Mouse (Mus musculus): Measurements from ENCODE around the gene Tssk6. TPM values are rescaled to one million over a fixed set of nuclear protein-coding genes. Genes with fewer than 3 reads are reported as not detected.

Gene Tssk6
- total and polyA plus RNA-seq, 2 experiments from 2014 or later, result 0.95 to 4.1 TPM

- Histone ChIP-seq H3K4me3 (ENCODE audit: low read depth, low read length) (no peak overlapping the region), H3K9ac (no peak overlapping the region), H3K36me3 (ENCODE audit: insufficient read depth) (peaks cover 18% of the 10 kb centered on the region), H3K27ac (ENCODE audit: low read depth, low read length) (no peak overlapping the region), H3K27me3 (ENCODE audit: insufficient read depth, low read length) (peaks cover 9% of the 10 kb centered on the region), H3K4me1 (ENCODE audit: insufficient read depth) (no peaks in the 10 kb centered on the region), H3K9me3 (ENCODE audit: low read length) (no peaks in the 10 kb centered on the region), H3K4me2 (ENCODE audit: low read depth) (no peak overlapping the region)
- 24% methylated on average over 17 of the region's 17 CpGs for WGBS
- ATAC-seq (peak; percentile 45), DNase-seq (peak; percentile 67)
- TF ChIP-seq CTCF (IDR thresholded peaks at IDR 0.05; ENCODE audit: low read depth), result peak; percentile 65
Observed at GRCm38 (mm10) chr8:69893863-69894262, 8.1 kb upstream of the Tssk6 start.

- ATAC-seq, result no peak
- no peaks in the 10 kb centered on the region for H3K27me3 ChIP-seq (ENCODE audit: insufficient read depth, low read length)
- no peaks in the 10 kb centered on the region for H3K9me3 ChIP-seq (ENCODE audit: low read length)
- H3K9ac ChIP-seq, result no peak overlapping the region
- no peak overlapping the region for H3K4me3 ChIP-seq (ENCODE audit: low read depth, low read length)
- WGBS, result 54% methylated on average over 6 of the region's 6 CpGs
- TF ChIP-seq CTCF (IDR thresholded peaks at IDR 0.05; ENCODE audit: low read depth), result no peak
- no peak for DNase-seq
- H3K4me1 ChIP-seq (ENCODE audit: insufficient read depth), result 0 out of 2 replicates have a peak, but pooled peaks cover 2% of the 10 kb centered on the region
- no peak overlapping the region for H3K27ac ChIP-seq (ENCODE audit: low read depth, low read length)
- H3K4me2 ChIP-seq (ENCODE audit: low read depth), result no peak overlapping the region
- H3K36me3 ChIP-seq (ENCODE audit: insufficient read depth), result peaks cover 18% of the 10 kb centered on the region
Observed at GRCm38 (mm10) chr8:69894836-69895332, 7.1 kb upstream of the Tssk6 start.

GRCm38 (mm10) chr8:69895772-69896451 lies 6.1 kb upstream of the Tssk6 start:
- 0 out of 2 replicates have a peak, but pooled peaks cover 8% of the 10 kb centered on the region for H3K4me1 ChIP-seq (ENCODE audit: insufficient read depth)
- TF ChIP-seq CTCF (IDR thresholded peaks at IDR 0.05; ENCODE audit: low read depth), result no peak
- 83% methylated on average over 4 of the region's 4 CpGs for WGBS
- no peak overlapping the region for H3K27ac ChIP-seq (ENCODE audit: low read depth, low read length)
- H3K36me3 ChIP-seq (ENCODE audit: insufficient read depth), result peaks cover 18% of the 10 kb centered on the region
- no peak overlapping the region for H3K9ac ChIP-seq
- ATAC-seq, result no peak
- DNase-seq, result no peak
- no peak overlapping the region for H3K4me2 ChIP-seq (ENCODE audit: low read depth)
- H3K4me3 ChIP-seq (ENCODE audit: low read depth, low read length), result no peak overlapping the region
- no peaks in the 10 kb centered on the region for H3K27me3 ChIP-seq (ENCODE audit: insufficient read depth, low read length)
- no peaks in the 10 kb centered on the region for H3K9me3 ChIP-seq (ENCODE audit: low read length)

DNA sequence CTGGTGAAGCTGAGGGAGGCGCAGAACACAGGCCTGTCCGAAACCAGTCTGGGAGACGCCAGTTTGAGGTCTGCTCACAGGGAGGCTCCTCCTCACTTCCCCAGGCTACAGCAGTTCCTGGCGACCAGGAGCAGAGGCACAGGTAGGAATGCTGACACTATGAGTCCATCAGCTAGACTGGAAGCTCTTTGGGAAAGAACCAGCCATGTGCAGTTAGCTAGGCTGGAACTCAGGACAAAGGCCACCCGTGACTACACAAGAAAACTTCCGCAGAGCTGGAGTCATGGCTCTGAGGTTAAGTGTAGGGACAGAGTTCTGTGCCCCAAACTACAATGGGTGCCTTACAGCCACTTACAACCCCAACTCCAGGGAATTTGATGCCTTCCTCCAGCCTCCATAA lies 4.1 kb upstream of the Tssk6 start:
- no peak for DNase-seq
- Histone ChIP-seq H3K4me1 (ENCODE audit: insufficient read depth) (peaks cover 12% of the 10 kb centered on the region; the same call in 1 of the 2 replicates), H3K27me3 (ENCODE audit: insufficient read depth, low read length) (no peaks in the 10 kb centered on the region), H3K9me3 (ENCODE audit: low read length) (no peaks in the 10 kb centered on the region), H3K36me3 (ENCODE audit: insufficient read depth) (peaks cover 12% of the 10 kb centered on the region), H3K4me3 (ENCODE audit: low read depth, low read length) (no peak overlapping the region), H3K4me2 (ENCODE audit: low read depth) (no peak overlapping the region), H3K9ac (no peak overlapping the region), H3K27ac (ENCODE audit: low read depth, low read length) (no peak overlapping the region)
- ATAC-seq, result no peak
- 82% methylated on average over 6 of the region's 6 CpGs for WGBS
- TF ChIP-seq CTCF (IDR thresholded peaks at IDR 0.05; ENCODE audit: low read depth), result no peak

DNA sequence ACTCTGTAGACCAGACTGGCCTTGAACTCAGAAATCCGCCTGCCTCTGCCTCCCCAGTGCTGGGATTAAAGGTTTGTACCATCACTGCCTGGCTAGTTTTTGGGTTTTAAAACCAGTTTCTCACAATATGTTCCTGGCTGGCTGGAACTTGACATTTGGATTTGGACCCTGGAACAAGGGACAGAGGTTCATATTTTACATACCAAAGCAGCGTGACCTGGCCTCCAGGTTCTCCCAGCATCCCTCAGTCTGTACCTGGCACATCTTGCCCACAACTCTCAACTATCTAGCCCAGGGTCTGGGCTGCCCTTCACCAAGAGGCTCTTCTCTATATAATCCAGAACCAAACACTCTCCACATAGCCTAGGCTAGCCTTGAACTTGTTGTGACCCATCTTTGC lies 2.1 kb upstream of the Tssk6 start:
- no peak overlapping the region for H3K4me2 ChIP-seq (ENCODE audit: low read depth)
- H3K36me3 ChIP-seq (ENCODE audit: insufficient read depth), result 0 out of 2 replicates have a peak, but pooled peaks cover 3% of the 10 kb centered on the region
- H3K4me1 ChIP-seq (ENCODE audit: insufficient read depth), result peaks cover 21% of the 10 kb centered on the region; the same call in 1 of the 2 replicates
- no peak for DNase-seq
- 100% methylated on average over 2 of the region's 2 CpGs for WGBS
- no peaks in the 10 kb centered on the region for H3K27me3 ChIP-seq (ENCODE audit: insufficient read depth, low read length)
- no peak for TF ChIP-seq CTCF (IDR thresholded peaks at IDR 0.05; ENCODE audit: low read depth)
- no peaks in the 10 kb centered on the region for H3K9me3 ChIP-seq (ENCODE audit: low read length)
- H3K9ac ChIP-seq, result no peak overlapping the region
- H3K4me3 ChIP-seq (ENCODE audit: low read depth, low read length), result no peak overlapping the region
- ATAC-seq, result no peak
- no peak overlapping the region for H3K27ac ChIP-seq (ENCODE audit: low read depth, low read length)

DNA sequence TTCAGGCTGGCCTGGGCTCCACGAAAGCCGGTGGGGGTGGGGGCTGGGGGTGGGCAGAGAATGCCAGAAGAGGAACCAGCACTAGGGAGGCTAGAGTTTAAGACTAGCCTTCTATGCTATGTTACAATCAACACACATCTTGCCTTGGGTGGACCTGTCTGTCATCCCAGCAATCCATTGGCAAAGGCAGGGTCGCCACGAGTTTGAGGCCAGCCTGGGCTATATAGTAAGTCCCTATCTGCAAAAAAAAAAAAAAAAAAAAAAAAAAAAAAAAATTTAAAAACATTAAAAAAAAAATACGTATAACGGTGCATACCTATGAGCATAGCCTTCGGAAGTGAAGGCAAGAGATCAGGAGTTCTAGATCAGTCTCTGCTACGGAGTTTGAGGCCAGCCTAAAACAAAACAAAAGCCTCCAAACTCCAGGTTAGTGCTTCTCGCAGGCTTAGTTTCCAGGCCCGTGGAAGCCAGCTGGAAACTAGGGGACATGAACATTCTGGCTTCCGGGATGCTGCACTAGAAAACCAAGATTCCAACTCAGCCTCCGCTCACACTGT lies 1.0 kb upstream of the Tssk6 start:
- ATAC-seq (peak; percentile 27), DNase-seq (no peak)
- 20% methylated on average over 12 of the region's 12 CpGs for WGBS
- Histone ChIP-seq H3K4me1 (ENCODE audit: insufficient read depth) (peaks cover 21% of the 10 kb centered on the region; the same call in 1 of the 2 replicates), H3K4me2 (ENCODE audit: low read depth) (peak overlapping the region; percentile 86), H3K9me3 (ENCODE audit: low read length) (no peaks in the 10 kb centered on the region), H3K27ac (ENCODE audit: low read depth, low read length) (peak overlapping the region; percentile 92), H3K27me3 (ENCODE audit: insufficient read depth, low read length) (no peaks in the 10 kb centered on the region), H3K36me3 (ENCODE audit: insufficient read depth) (0 out of 2 replicates have a peak, but pooled peaks cover 2% of the 10 kb centered on the region), H3K4me3 (ENCODE audit: low read depth, low read length) (peak overlapping the region; percentile 52), H3K9ac (peak overlapping the region; percentile 57)
- no peak for TF ChIP-seq CTCF (IDR thresholded peaks at IDR 0.05; ENCODE audit: low read depth)
